Mouse (Mus musculus) MEL (cell line): Measurements from ENCODE around the gene Trappc10. TPM values are rescaled to one million over a fixed set of nuclear protein-coding genes. Genes with fewer than 3 reads are reported as not detected.

ENCODE experiments used
- DNase-seq: peaks from one replicate; pipeline ENCODE4 v3.0.0; 2011; ENCODE audit warnings: low read depth, low spot score
- H3K27ac ChIP-seq: 2 replicates; pipeline ENCODE4 v1.5.1; 2012; ENCODE audit warnings: low read depth, mild to moderate bottlenecking, control low read depth, low read length, moderate library complexity; ENCODE audit not compliant: control insufficient read depth
- H3K27me3 ChIP-seq, 2 experiments: fragments of 150-350 bp in 1 of 2; sonication (generic) in 1 of 2; 2 replicates each; pipeline ENCODE4 v1.6.1; 2012; ENCODE audit warnings: low read length in 2 of 2, mild to moderate bottlenecking in 2 of 2, improper control_type of control experiment in 1 of 2, moderate library complexity in 1 of 2; ENCODE audit not compliant: insufficient read depth in 2 of 2, control insufficient read depth in 1 of 2
- H3K36me3 ChIP-seq, 2 experiments: 2 replicates each; pipeline ENCODE4 v1.6.1; 2012 to 2014; ENCODE audit warnings: low read length in 2 of 2, improper control_type of control experiment in 1 of 2, inconsistent platforms in 1 of 2, mild to moderate bottlenecking in 1 of 2; ENCODE audit not compliant: insufficient read depth in 2 of 2, control insufficient read depth in 1 of 2
- H3K4me1 ChIP-seq, 2 experiments: fragments of 150-350 bp in 1 of 2; sonication (generic) in 1 of 2; 2 replicates each; pipeline ENCODE4 v1.6.1; 2012; ENCODE audit warnings: low read length in 2 of 2, improper control_type of control experiment in 1 of 2, mild to moderate bottlenecking in 1 of 2; ENCODE audit not compliant: insufficient read depth in 2 of 2, control insufficient read depth in 1 of 2
- H3K4me3 ChIP-seq, 2 experiments: fragments of 150-350 bp in 1 of 2; sonication (generic) in 1 of 2; 2 replicates each; pipeline ENCODE4 v1.5.1; 2012; ENCODE audit warnings: low read depth in 2 of 2, low read length in 2 of 2, mild to moderate bottlenecking in 2 of 2, moderate library complexity in 2 of 2, control low read depth in 1 of 2, improper control_type of control experiment in 1 of 2; ENCODE audit not compliant: control insufficient read depth in 1 of 2, insufficient read depth in 1 of 2
- H3K79me2 ChIP-seq: 2 replicates; pipeline ENCODE4 v1.6.1; 2012; ENCODE audit warnings: mild to moderate bottlenecking, low read length, moderate library complexity; ENCODE audit not compliant: control insufficient read depth, poor library complexity, insufficient read depth
- H3K9ac ChIP-seq: 2 replicates; pipeline ENCODE4 v1.6.1; 2012; ENCODE audit warnings: low read depth, mild to moderate bottlenecking, control low read depth, low read length, moderate library complexity; ENCODE audit not compliant: control insufficient read depth, poor library complexity, severe bottlenecking
- H3K9me3 ChIP-seq: fragments of 150-350 bp; sonication (generic); replicated peaks from 2 replicates; pipeline ENCODE4 v1.6.1; 2012; ENCODE audit warnings: mild to moderate bottlenecking, low read length, improper control_type of control experiment, moderate library complexity; ENCODE audit not compliant: insufficient read depth
- CHD2 ChIP-seq: IDR thresholded peaks from 2 replicates; pipeline ENCODE4 v1.6.1; 2011; ENCODE audit warnings: low read length, improper control_type of control experiment
- CTCF ChIP-seq, 3 experiments: IDR thresholded peaks in 2 of 3; conservative IDR thresholded peaks in 1 of 3; 2 replicates each; pipeline ENCODE4 v1.5.1; 2011 to 2012; ENCODE audit warnings: low read length in 3 of 3, low read depth in 2 of 3, mild to moderate bottlenecking in 2 of 3, improper control_type of control experiment in 1 of 3, inconsistent platforms in 1 of 3, mixed read lengths in 1 of 3, moderate library complexity in 1 of 3; ENCODE audit not compliant: control insufficient read depth in 1 of 3, insufficient read depth in 1 of 3, poor library complexity in 1 of 3, severe bottlenecking in 1 of 3
- ETS1 ChIP-seq: IDR thresholded peaks from 2 replicates; pipeline ENCODE4 v1.6.1; 2012; ENCODE audit warnings: low read depth, mild to moderate bottlenecking, inconsistent platforms, low read length, improper control_type of control experiment, moderate library complexity
- GABPA ChIP-seq: IDR thresholded peaks from 2 replicates; pipeline ENCODE4 v1.6.1; 2012; ENCODE audit warnings: low read depth, mild to moderate bottlenecking, inconsistent platforms, low read length, improper control_type of control experiment, moderate library complexity
- GATA1 ChIP-seq: IDR thresholded peaks from 2 replicates; pipeline ENCODE4 v1.6.1; 2011; ENCODE audit warnings: low read depth, low read length, improper control_type of control experiment
- JUND ChIP-seq: IDR thresholded peaks from 2 replicates; pipeline ENCODE4 v1.6.1; 2011; ENCODE audit warnings: low read depth, mild to moderate bottlenecking, improper control_type of control experiment, low read length
- KAT2A ChIP-seq: conservative IDR thresholded peaks from 2 replicates; pipeline ENCODE4 v1.6.1; 2012; ENCODE audit warnings: low read depth, low read length, improper control_type of control experiment, inconsistent platforms
- MAFK ChIP-seq: IDR thresholded peaks from 2 replicates; pipeline ENCODE4 v1.6.1; 2011; ENCODE audit warnings: low read depth, mild to moderate bottlenecking, low read length, improper control_type of control experiment, borderline replicate concordance
- MAX ChIP-seq: IDR thresholded peaks from 2 replicates; pipeline ENCODE4 v1.6.1; 2011; ENCODE audit warnings: low read length, improper control_type of control experiment
- MXI1 ChIP-seq: IDR thresholded peaks from 2 replicates; pipeline ENCODE4 v1.6.1; 2011; ENCODE audit warnings: mild to moderate bottlenecking, low read depth, low read length, improper control_type of control experiment
- MYB ChIP-seq: IDR thresholded peaks from 2 replicates; pipeline ENCODE4 v1.6.1; 2011; ENCODE audit warnings: mild to moderate bottlenecking, low read depth, low read length, improper control_type of control experiment
- MYC ChIP-seq: IDR thresholded peaks from 2 replicates; pipeline ENCODE4 v1.6.1; 2011; ENCODE audit warnings: low read depth, mild to moderate bottlenecking, low read length, improper control_type of control experiment, moderate library complexity
- NRF1 ChIP-seq: IDR thresholded peaks from 2 replicates; pipeline ENCODE4 v1.6.1; 2014; ENCODE audit warnings: low read depth, mild to moderate bottlenecking, inconsistent platforms, low read length, improper control_type of control experiment, moderate library complexity; ENCODE audit not compliant: poor library complexity, insufficient read depth, severe bottlenecking
- POLR2A ChIP-seq, 2 experiments: IDR thresholded peaks; 2 replicates each; pipeline ENCODE4 v1.6.1; 2011 to 2012; ENCODE audit warnings: low read length in 2 of 2, mild to moderate bottlenecking in 2 of 2, control low read depth in 1 of 2, improper control_type of control experiment in 1 of 2, low read depth in 1 of 2, moderate library complexity in 1 of 2; ENCODE audit not compliant: control insufficient read depth in 1 of 2, insufficient read depth in 1 of 2, poor library complexity in 1 of 2
- POLR2AphosphoS2 ChIP-seq: IDR thresholded peaks from 2 replicates; pipeline ENCODE4 v1.6.1; 2011; ENCODE audit warnings: low read length, improper control_type of control experiment
- POLR2AphosphoS5 ChIP-seq: IDR thresholded peaks from 2 replicates; pipeline ENCODE4 v1.6.1; 2012; ENCODE audit warnings: low read depth, borderline replicate concordance, mild to moderate bottlenecking, inconsistent platforms, low read length, moderate library complexity, mixed read lengths
- RAD21 ChIP-seq: IDR thresholded peaks from 2 replicates; pipeline ENCODE4 v1.6.1; 2011; ENCODE audit warnings: mild to moderate bottlenecking, low read depth, low read length, improper control_type of control experiment
- RCOR1 ChIP-seq: IDR thresholded peaks from 2 replicates; pipeline ENCODE4 v1.6.1; 2012; ENCODE audit warnings: low read depth, mild to moderate bottlenecking, inconsistent platforms, low read length, improper control_type of control experiment
- SIN3A ChIP-seq: IDR thresholded peaks from 2 replicates; pipeline ENCODE4 v1.6.1; 2012; ENCODE audit warnings: low read length, improper control_type of control experiment, inconsistent platforms
- SMC3 ChIP-seq: IDR thresholded peaks from 2 replicates; pipeline ENCODE4 v1.6.1; 2011; ENCODE audit warnings: low read depth, low read length, improper control_type of control experiment
- TAL1 ChIP-seq: IDR thresholded peaks from 2 replicates; pipeline ENCODE4 v1.6.1; 2012; ENCODE audit warnings: mild to moderate bottlenecking, inconsistent platforms, low read length, moderate library complexity, mixed read lengths
- TBP ChIP-seq: IDR thresholded peaks from 2 replicates; pipeline ENCODE4 v1.8.0; 2011; ENCODE audit warnings: low read depth, low read length, improper control_type of control experiment
- TCF12 ChIP-seq: IDR thresholded peaks from 2 replicates; pipeline ENCODE4 v1.6.1; 2014; ENCODE audit warnings: low read depth, mild to moderate bottlenecking, inconsistent platforms, low read length, improper control_type of control experiment, moderate library complexity
- UBTF ChIP-seq: IDR thresholded peaks from 2 replicates; pipeline ENCODE4 v1.6.1; 2012; ENCODE audit warnings: low read depth, mild to moderate bottlenecking, inconsistent platforms, low read length, improper control_type of control experiment, moderate library complexity, borderline replicate concordance; ENCODE audit not compliant: insufficient read depth
- USF1 ChIP-seq: IDR thresholded peaks from 2 replicates; pipeline ENCODE4 v1.6.1; 2014; ENCODE audit warnings: low read depth, mild to moderate bottlenecking, inconsistent platforms, low read length, improper control_type of control experiment, moderate library complexity
- USF2 ChIP-seq, 2 experiments: IDR thresholded peaks; 2 replicates each; pipeline ENCODE4 v1.6.1; 2011 to 2012; ENCODE audit warnings: improper control_type of control experiment in 2 of 2, low read length in 2 of 2, borderline replicate concordance in 1 of 2, inconsistent platforms in 1 of 2, low read depth in 1 of 2, mild to moderate bottlenecking in 1 of 2; ENCODE audit not compliant: insufficient read depth in 1 of 2
- ZKSCAN1 ChIP-seq: IDR thresholded peaks from 2 replicates; pipeline ENCODE4 v1.6.1; 2012; ENCODE audit warnings: low read depth, mild to moderate bottlenecking, inconsistent platforms, low read length, improper control_type of control experiment, moderate library complexity
- polyA plus RNA-seq, 2 experiments: library from polyadenylated mRNA; stranded (reverse) in 1 of 2; unstranded in 1 of 2; fragments of >175 nt in 1 of 2; fragments of >200 nt in 1 of 2; gene quantifications; 2 replicates each; pipeline versions ENCODE4 v1.2.1 to v1.2.4; 2012; ENCODE audit warnings: low replicate concordance in 2 of 2, low read depth in 1 of 2; ENCODE audit not compliant: insufficient read length in 2 of 2, insufficient read depth in 1 of 2, missing spikeins in 1 of 2
- total RNA-seq: library from RNA; depleted of rRNA; stranded (reverse); fragments of 300-350 nt; gene quantifications from 2 replicates; pipeline ENCODE4 v1.2.3, GENCODE M21; 2012

The Trappc10 gene
- total and polyA plus RNA-seq, 3 experiments = 26.1 to 35.5 TPM; not detected in 1

GRCm38 (mm10) chr10:78182321-78182720 lies 62.1 kb downstream of the Trappc10 start:
- no peak overlapping the region for H3K27ac ChIP-seq
- H3K4me1 ChIP-seq = peaks cover 5 to 10% of the 10 kb centered on the region in 2 experiments; a peak in 3 of 4 replicates
- H3K4me3 ChIP-seq = no peak overlapping the region
- H3K9me3 ChIP-seq = no peaks in the 10 kb centered on the region
- peaks cover 0 to 6% of the 10 kb centered on the region in 2 experiments for H3K36me3 ChIP-seq
- DNase-seq = no peak
- TF ChIP-seq TAL1 (no peak), GATA1 (no peak), UBTF (no peak), SMC3 (no peak), ZKSCAN1 (no peak), KAT2A (no peak), CTCF (IDR thresholded peaks at IDR 0.05 in 2 of 3, conservative IDR thresholded peaks at IDR 0.05 in 1 of 3; ENCODE audit: control insufficient read depth in 1 of 3, insufficient read depth in 1 of 3, low read depth in 2 of 3, low read length in 3 of 3, poor library complexity in 1 of 3, severe bottlenecking in 1 of 3) (no peak), JUND (no peak), POLR2AphosphoS2 (no peak), GABPA (no peak), TCF12 (no peak), USF2 (IDR thresholded peaks at IDR 0.05; ENCODE audit: borderline replicate concordance in 1 of 2, insufficient read depth in 1 of 2, low read depth in 1 of 2, low read length in 2 of 2) (no peak)
- TF ChIP-seq, all 39 proteins: peak for 0
- Histone ChIP-seq H3K79me2 (peaks cover 12% of the 10 kb centered on the region), H3K9ac (no peak overlapping the region), H3K27me3 (no peaks in the 10 kb centered on the region)

- Histone ChIP-seq H3K27me3 (no peaks in the 10 kb centered on the region), H3K36me3 (no peaks in the 10 kb centered on the region; a peak in 2 of 4 replicates), H3K4me3 (no peak overlapping the region), H3K79me2 (peaks cover under 1% of the 10 kb centered on the region; the same call in 1 of the 2 replicates), H3K9ac (no peak overlapping the region), H3K4me1 (peaks cover 0 to 6% of the 10 kb centered on the region in 2 experiments; a peak in 1 of 4 replicates), H3K9me3 (no peaks in the 10 kb centered on the region), H3K27ac (no peak overlapping the region)
- no peak for DNase-seq
- TF ChIP-seq SIN3A (no peak), ZKSCAN1 (no peak), MXI1 (no peak), KAT2A (no peak), MAFK (no peak), POLR2A (IDR thresholded peaks at IDR 0.05; ENCODE audit: control insufficient read depth in 1 of 2, insufficient read depth in 1 of 2, low read depth in 1 of 2, low read length in 2 of 2, poor library complexity in 1 of 2) (no peak), USF1 (no peak), RCOR1 (no peak), MYB (no peak), RAD21 (no peak), ETS1 (no peak), USF2 (IDR thresholded peaks at IDR 0.05; ENCODE audit: borderline replicate concordance in 1 of 2, insufficient read depth in 1 of 2, low read depth in 1 of 2, low read length in 2 of 2) (no peak), NRF1 (no peak), UBTF (no peak), POLR2AphosphoS5 (no peak), MAX (no peak), CHD2 (no peak), TBP (no peak), CTCF (IDR thresholded peaks at IDR 0.05 in 2 of 3, conservative IDR thresholded peaks at IDR 0.05 in 1 of 3; ENCODE audit: control insufficient read depth in 1 of 3, insufficient read depth in 1 of 3, low read depth in 2 of 3, low read length in 3 of 3, poor library complexity in 1 of 3, severe bottlenecking in 1 of 3) (no peak), MYC (no peak)
Measured at GRCm38 (mm10) chr10:78174474-78174873, 70.0 kb downstream of the Trappc10 start.
